Mouse (Mus musculus) heart, adult 2 months (tissue): ENCODE measurements around the gene Gcm1. TPM values are rescaled to one million over a fixed set of nuclear protein-coding genes. Genes with fewer than 3 reads are reported as not detected.

Experiments
- DNase-seq, 2 experiments: peaks; one replicate each; pipeline ENCODE4 v3.0.0; 2021
- H3K27ac ChIP-seq: fragments of 200-600 bp; 2 replicates; pipeline ENCODE4 v1.8.1; 2022
- H3K27me3 ChIP-seq: fragments of 200-500 bp; 2 replicates; pipeline ENCODE4 v1.6.1; 2012; ENCODE audit warnings: mild to moderate bottlenecking, low read length, inconsistent platforms, mixed read lengths; ENCODE audit not compliant: control insufficient read depth, insufficient read depth
- H3K36me3 ChIP-seq: fragments of 200-500 bp; 2 replicates; pipeline ENCODE4 v1.6.1; 2012; ENCODE audit warnings: low read length, inconsistent platforms; ENCODE audit not compliant: control insufficient read depth, insufficient read depth
- H3K4me1 ChIP-seq: fragments of 200-500 bp; 2 replicates; pipeline ENCODE4 v1.6.1; 2011; ENCODE audit warnings: low read length; ENCODE audit not compliant: control insufficient read depth, insufficient read depth
- H3K4me3 ChIP-seq: fragments of 200-600 bp; 2 replicates; pipeline ENCODE4 v1.8.1; 2022
- H3K79me2 ChIP-seq: fragments of 200-500 bp; replicated peaks from 2 replicates; pipeline ENCODE4 v1.6.1; 2012; ENCODE audit warnings: mild to moderate bottlenecking, inconsistent platforms, low read length, moderate library complexity, mixed read lengths; ENCODE audit not compliant: control insufficient read depth, insufficient read depth
- H3K9ac ChIP-seq: fragments of 200-500 bp; 2 replicates; pipeline ENCODE4 v1.6.1; 2012; ENCODE audit warnings: low read depth, mild to moderate bottlenecking, control low read depth, inconsistent platforms, low read length, mixed read lengths
- CTCF ChIP-seq: fragments of 200-600 bp; IDR thresholded peaks from 2 replicates; pipeline ENCODE4 v1.8.1; 2022; ENCODE audit warnings: antibody characterized with exemption, mild to moderate bottlenecking, moderate library complexity
- EP300 ChIP-seq: fragments of 200-500 bp; IDR thresholded peaks from 2 replicates; pipeline ENCODE4 v1.6.1; 2011; ENCODE audit warnings: low read depth, low read length, control low read depth; ENCODE audit not compliant: insufficient read depth
- POLR2A ChIP-seq: fragments of 200-500 bp; IDR thresholded peaks from 2 replicates; pipeline ENCODE4 v1.6.1; 2011; ENCODE audit warnings: mild to moderate bottlenecking, low read depth, low read length, control low read depth; ENCODE audit not compliant: insufficient read depth
- WGBS: fragments of 180-500 bp; shearing (Covaris S2); methylation state at CpG from one replicate; pipeline ENCODE4 v1.1.7; 2018; 5-methylcytosine and 5-hydroxymethylcytosine counted together
- intact Hi-C: fragments of 180-260 bp; cut with DNase I; formaldehyde crosslinking; loops from one replicate; pipeline ENCODE4 v1.15.1; 2025
- polyA plus RNA-seq: library from polyadenylated mRNA; depleted of rRNA; stranded (reverse); fragments of >200 nt; gene quantifications from 2 replicates; pipeline ENCODE4 v1.2.3, GENCODE M21; 2012
- total RNA-seq, 2 experiments: library from RNA; stranded (reverse); gene quantifications; 2 replicates each; pipeline ENCODE4 v1.2.3; 2021

Gcm1 gene
- total and polyA plus RNA-seq, 3 experiments, result not detected

GRCm38 (mm10) chr9:78050452-78050970, 1.2 kb upstream of the Gcm1 start:
- intact Hi-C loops, result no loop called here
- H3K4me1 ChIP-seq, result no peaks in the 10 kb centered on the region
- TF ChIP-seq CTCF (no peak), POLR2A (no peak), EP300 (no peak)
- H3K27ac ChIP-seq, result no peak overlapping the region
- WGBS, result 31% methylated on average over 5 of the region's 5 CpGs
- H3K27me3 ChIP-seq, result no peaks in the 10 kb centered on the region
- no peak for DNase-seq
- no peak overlapping the region for H3K9ac ChIP-seq
- H3K36me3 ChIP-seq, result no peaks in the 10 kb centered on the region
- H3K79me2 ChIP-seq, result no peaks in the 10 kb centered on the region
- no peak overlapping the region for H3K4me3 ChIP-seq

GRCm38 (mm10) chr9:78053821-78054220, 2.1 kb downstream of the Gcm1 start:
- TF ChIP-seq CTCF (no peak), POLR2A (no peak), EP300 (no peak)
- Histone ChIP-seq H3K4me1 (no peaks in the 10 kb centered on the region), H3K4me3 (no peak overlapping the region), H3K36me3 (no peaks in the 10 kb centered on the region), H3K27ac (no peak overlapping the region), H3K79me2 (no peaks in the 10 kb centered on the region), H3K9ac (no peak overlapping the region), H3K27me3 (no peaks in the 10 kb centered on the region)
- DNase-seq, result no peak
- 77% methylated on average over 8 of the region's 8 CpGs for WGBS
- intact Hi-C loops, result no loop called here

- 83% methylated on average over 3 of the region's 3 CpGs for WGBS
- Histone ChIP-seq H3K9ac (no peak overlapping the region), H3K4me3 (no peak overlapping the region), H3K27me3 (no peaks in the 10 kb centered on the region), H3K4me1 (no peaks in the 10 kb centered on the region), H3K27ac (no peak overlapping the region), H3K79me2 (no peaks in the 10 kb centered on the region), H3K36me3 (no peaks in the 10 kb centered on the region)
- DNase-seq, result no peak
- intact Hi-C loops, result no loop called here
- TF ChIP-seq POLR2A, result no peak
- TF ChIP-seq EP300, result no peak
- TF ChIP-seq CTCF, result no peak
Observed at GRCm38 (mm10) chr9:78054298-78054697, 2.6 kb downstream of the Gcm1 start.

- DNase-seq, result no peak
- Histone ChIP-seq H3K27me3 (no peaks in the 10 kb centered on the region; the same call in 1 of the 2 replicates), H3K36me3 (no peaks in the 10 kb centered on the region), H3K9ac (no peak overlapping the region), H3K4me3 (no peak overlapping the region), H3K79me2 (no peaks in the 10 kb centered on the region), H3K4me1 (no peaks in the 10 kb centered on the region), H3K27ac (no peak overlapping the region)
- intact Hi-C loops, result no loop called here
- TF ChIP-seq CTCF (no peak), EP300 (no peak), POLR2A (no peak)
- WGBS, result 88% methylated on average over 16 of the region's 16 CpGs
Observed at GRCm38 (mm10) chr9:78059525-78060120, 7.9 kb downstream of the Gcm1 start.

GRCm38 (mm10) chr9:78062392-78062791, 10.7 kb downstream of the Gcm1 start:
- WGBS, result 81% methylated on average over 9 of the region's 9 CpGs
- TF ChIP-seq POLR2A (no peak), EP300 (no peak), CTCF (no peak)
- no peak for DNase-seq
- H3K27ac ChIP-seq, result no peak overlapping the region
- no peak overlapping the region for H3K9ac ChIP-seq
- no peak overlapping the region for H3K4me3 ChIP-seq
- no peaks in the 10 kb centered on the region; the same call in 1 of the 2 replicates for H3K27me3 ChIP-seq
- H3K36me3 ChIP-seq, result no peaks in the 10 kb centered on the region
- intact Hi-C loops, result no loop called here
- H3K79me2 ChIP-seq, result no peaks in the 10 kb centered on the region
- no peaks in the 10 kb centered on the region for H3K4me1 ChIP-seq

GRCm38 (mm10) chr9:78064121-78064520, 12.4 kb downstream of the Gcm1 start:
- no peak overlapping the region for H3K9ac ChIP-seq
- no peaks in the 10 kb centered on the region for H3K36me3 ChIP-seq
- DNase-seq, result no peak
- no peak overlapping the region for H3K27ac ChIP-seq
- no peak overlapping the region for H3K4me3 ChIP-seq
- no peak for TF ChIP-seq EP300
- TF ChIP-seq CTCF, result no peak
- TF ChIP-seq POLR2A, result no peak
- 53% methylated on average over 10 of the region's 10 CpGs for WGBS
- no peaks in the 10 kb centered on the region for H3K79me2 ChIP-seq
- H3K4me1 ChIP-seq, result no peaks in the 10 kb centered on the region
- H3K27me3 ChIP-seq, result no peaks in the 10 kb centered on the region; the same call in 1 of the 2 replicates
- intact Hi-C loops, result no loop called here
